Mouse (Mus musculus) megakaryocyte progenitor cell, adult 5-6 weeks (primary cell): ENCODE results near the gene Pde12. TPM values are rescaled to one million over a fixed set of nuclear protein-coding genes. Genes with fewer than 3 reads are reported as not detected.

Source experiments
- ATAC-seq: replicated peaks from 2 replicates; pipeline ENCODE4 v1.8.0; 2016; ENCODE audit warnings: mild to moderate bottlenecking, moderate TSS enrichment, inconsistent platforms; ENCODE audit not compliant: poor library complexity
- total RNA-seq, 2 experiments: library from RNA; stranded (forward) in 1 of 2; stranded (reverse) in 1 of 2; fragments of 157-497, 149-512 nt in 1 of 2; fragments of 200-1000 nt in 1 of 2; gene quantifications; 2 replicates each; pipeline versions ENCODE4 v1.2.3 to v1.2.4; 2015 to 2017

The Pde12 gene
- total RNA-seq, 2 experiments from 2014 or later, result 12.3 to 15.8 TPM

- ATAC-seq, result peak; percentile 55; the same call in 1 of the 2 replicates
Observed at GRCm38 (mm10) chr14:26645989-26646650, 23.6 kb downstream of the Pde12 start.

GRCm38 (mm10) chr14:26643006-26643624 lies 26.6 kb downstream of the Pde12 start:
- ATAC-seq, result peak; percentile 21; the same call in 1 of the 2 replicates

GRCm38 (mm10) chr14:26639961-26640360 lies 29.7 kb downstream of the Pde12 start:
- no peak for ATAC-seq

GRCm38 (mm10) chr14:26639251-26639650 lies 30.4 kb downstream of the Pde12 start:
- no peak for ATAC-seq

GRCm38 (mm10) chr14:26638708-26639084 lies 31.0 kb downstream of the Pde12 start:
- ATAC-seq, result peak; percentile 43

GRCm38 (mm10) chr14:26637851-26638707 lies 31.6 kb downstream of the Pde12 start, which contains the start of gene Arf4:
TSS of gene Arf4 (plus strand) at chr14:26638074.
- ATAC-seq, result peak; percentile 91

- no peak for ATAC-seq
Observed at GRCm38 (mm10) chr14:26637025-26637850, 32.4 kb downstream of the Pde12 start.

- peak; percentile 79 for ATAC-seq
Observed at GRCm38 (mm10) chr14:26626605-26627140, 43.0 kb downstream of the Pde12 start.

- no peak for ATAC-seq
Observed at GRCm38 (mm10) chr14:26625301-26625700, 44.4 kb downstream of the Pde12 start.

- ATAC-seq, result peak; percentile 54; the same call in 1 of the 2 replicates
Observed at GRCm38 (mm10) chr14:26610689-26611088, 59.0 kb downstream of the Pde12 start.

Other genes with a start within 250 kb of the Pde12 start
- 82.4 and 91.7 TPM in 2 replicates for gene Slmap, start 135.0 kb downstream of the Pde12 start, total RNA-seq (2015)
- 56.8 and 78.7 TPM in 2 replicates for gene Slmap, start 135.0 kb downstream of the Pde12 start, total RNA-seq (2017)
- gene Dennd6a, start 96.0 kb downstream of the Pde12 start, total RNA-seq (2015), result 29.1 and 32.3 TPM in 2 replicates
- gene Dennd6a, start 96.0 kb downstream of the Pde12 start, total RNA-seq (2017), result 22.0 and 25.1 TPM in 2 replicates
- 361 and 398 TPM in 2 replicates for gene Arf4, start 31.8 kb downstream of the Pde12 start, total RNA-seq (2015)
- gene Arf4, start 31.8 kb downstream of the Pde12 start, total RNA-seq (2017), result 88.2 and 105 TPM in 2 replicates
- 0.49 and 0.64 TPM in 2 replicates for gene Dnah12, start 23.4 kb upstream of the Pde12 start, total RNA-seq (2015)
- 0.21 and 0.47 TPM in 2 replicates for gene Dnah12, start 23.4 kb upstream of the Pde12 start, total RNA-seq (2017)
- gene Asb14, start 224.7 kb upstream of the Pde12 start, total RNA-seq (2015), result not detected in 2 replicates
- not detected in 2 replicates for gene Asb14, start 224.7 kb upstream of the Pde12 start, total RNA-seq (2017)